Mouse (Mus musculus) heart, embryonic 15.5 days (tissue): ENCODE measurements around the gene Ccnd3. TPM values are rescaled to one million over a fixed set of nuclear protein-coding genes. Genes with fewer than 3 reads are reported as not detected.

Experiments
- ATAC-seq: fragments of 200-750 bp; cut with Nextera tagmentation; replicated peaks from 2 replicates; pipeline ENCODE4 v1.8.0; 2017; ENCODE audit warnings: low read depth, moderate TSS enrichment; ENCODE audit not compliant: insufficient number of reproducible peaks, insufficient read depth, low FRiP score
- H3K27ac ChIP-seq: fragments of 300-500 bp; sonication (generic); 2 replicates; pipeline ENCODE4 v1.5.1; 2015; ENCODE audit warnings: mild to moderate bottlenecking, inconsistent platforms
- H3K27me3 ChIP-seq: fragments of 300-500 bp; sonication (generic); 2 replicates; pipeline ENCODE4 v1.6.1; 2015; ENCODE audit warnings: inconsistent platforms
- H3K36me3 ChIP-seq: fragments of 300-500 bp; sonication (generic); 2 replicates; pipeline ENCODE4 v1.6.1; 2015; ENCODE audit warnings: mild to moderate bottlenecking, inconsistent platforms
- H3K4me1 ChIP-seq: fragments of 300-500 bp; sonication (generic); replicated peaks from 2 replicates; pipeline ENCODE4 v1.6.1; 2015; ENCODE audit warnings: inconsistent platforms
- H3K4me2 ChIP-seq: fragments of 300-500 bp; sonication (generic); 2 replicates; pipeline ENCODE4 v1.6.1; 2015; ENCODE audit warnings: inconsistent platforms, mild to moderate bottlenecking, moderate library complexity
- H3K4me3 ChIP-seq: fragments of 300-500 bp; sonication (generic); 2 replicates; pipeline ENCODE4 v1.5.1; 2015; ENCODE audit warnings: mild to moderate bottlenecking, inconsistent platforms
- H3K9ac ChIP-seq: fragments of 300-500 bp; sonication (generic); 2 replicates; pipeline ENCODE4 v1.6.1; 2015; ENCODE audit warnings: mild to moderate bottlenecking, inconsistent platforms
- H3K9me3 ChIP-seq: fragments of 300-500 bp; sonication (generic); replicated peaks from 2 replicates; pipeline ENCODE4 v1.6.1; 2016; ENCODE audit warnings: inconsistent platforms
- WGBS: fragments of 180-500 bp; shearing (Covaris S2); methylation state at CpG from one replicate; pipeline ENCODE4 v1.1.7; 2015; ENCODE audit warnings: mixed read lengths; 5-methylcytosine and 5-hydroxymethylcytosine counted together
- polyA plus RNA-seq: library from polyadenylated mRNA; unstranded; fragments of >200 nt; fragmentation: Nextera tagmentation; extraction: Ambion mirVana; gene quantifications from 2 replicates; pipeline ENCODE4 v1.2.1, GENCODE M21; 2015

The Ccnd3 gene
- polyA plus RNA-seq, 1 experiment from 2014 or later, result 369 TPM

- Histone ChIP-seq H3K4me2 (no peak overlapping the region), H3K36me3 (peaks cover 13% of the 10 kb centered on the region), H3K27me3 (no peaks in the 10 kb centered on the region), H3K4me1 (peaks cover 46% of the 10 kb centered on the region), H3K27ac (no peak overlapping the region), H3K9me3 (no peaks in the 10 kb centered on the region), H3K9ac (no peak overlapping the region), H3K4me3 (no peak overlapping the region)
- no peak for ATAC-seq
Measured at GRCm38 (mm10) chr17:47503689-47504088, 1.2 kb upstream of the Ccnd3 start.

DNA sequence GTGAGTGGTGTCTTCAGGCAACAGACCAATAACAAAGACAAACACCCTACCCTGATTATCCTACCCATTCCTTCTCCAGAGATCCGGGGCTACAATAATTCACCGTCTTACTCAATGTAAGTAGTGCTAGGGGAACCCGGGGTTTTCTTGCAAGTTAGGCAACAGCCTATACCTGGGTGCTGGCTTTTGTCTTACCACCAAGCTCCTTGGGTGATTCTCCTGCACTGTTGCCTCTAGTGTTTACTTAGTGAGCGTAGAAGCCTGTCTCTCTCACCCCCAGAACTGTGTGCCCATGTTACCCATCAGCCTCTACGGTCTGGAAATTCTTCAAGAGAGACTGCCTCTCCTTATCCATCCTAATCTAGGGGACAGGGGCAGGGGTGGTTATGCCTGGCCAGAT, 623 bp upstream of the Ccnd3 start:
- Histone ChIP-seq H3K9me3 (no peaks in the 10 kb centered on the region), H3K4me2 (peak overlapping the region; percentile 82), H3K4me3 (peak overlapping the region; percentile 55), H3K36me3 (peaks cover 8% of the 10 kb centered on the region; the same call in 1 of the 2 replicates), H3K27me3 (no peaks in the 10 kb centered on the region), H3K9ac (0 out of 2 replicates have a peak overlapping the region, but pooled peaks have one; percentile 64), H3K4me1 (peaks cover 49% of the 10 kb centered on the region), H3K27ac (peak overlapping the region; percentile 74; the same call in 1 of the 2 replicates)
- ATAC-seq, result no peak
- WGBS, result 62% methylated on average over 5 of the region's 5 CpGs

DNA sequence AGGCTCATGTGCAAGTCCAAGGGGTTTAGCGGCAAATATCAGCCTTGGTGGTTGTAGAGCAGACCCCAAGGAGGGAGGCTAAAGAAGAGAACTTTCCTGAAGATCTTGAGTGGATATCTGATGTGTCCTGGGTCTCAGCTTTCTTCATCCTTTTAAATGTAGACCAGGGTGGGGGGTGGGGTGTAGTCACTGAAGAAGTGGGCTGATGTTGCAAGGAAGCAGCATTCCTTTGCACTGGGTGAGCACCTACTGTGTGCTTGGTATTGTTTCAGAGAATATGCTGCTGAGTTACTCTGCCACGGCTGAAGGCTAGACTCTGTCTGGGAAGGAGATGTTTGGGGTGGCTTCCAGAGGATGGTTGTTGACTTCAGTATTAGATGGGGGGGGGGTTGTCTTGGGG, 715 bp downstream of the Ccnd3 start:
- Histone ChIP-seq H3K4me3 (peak overlapping the region; percentile 55), H3K4me2 (peak overlapping the region; percentile 82), H3K9me3 (no peaks in the 10 kb centered on the region), H3K9ac (peak overlapping the region; percentile 64; the same call in 1 of the 2 replicates), H3K4me1 (peaks cover 53% of the 10 kb centered on the region), H3K27me3 (no peaks in the 10 kb centered on the region), H3K36me3 (no peaks in the 10 kb centered on the region; the same call in 1 of the 2 replicates), H3K27ac (peak overlapping the region; percentile 74)
- ATAC-seq, result no peak
- 60% methylated on average over 2 of the region's 2 CpGs for WGBS

GRCm38 (mm10) chr17:47506042-47506441, 1.2 kb downstream of the Ccnd3 start:
- no peaks in the 10 kb centered on the region for H3K36me3 ChIP-seq
- peak overlapping the region; percentile 82 for H3K4me2 ChIP-seq
- H3K4me1 ChIP-seq, result peaks cover 52% of the 10 kb centered on the region
- H3K9ac ChIP-seq, result no peak overlapping the region; the same call in 1 of the 2 replicates
- H3K27me3 ChIP-seq, result no peaks in the 10 kb centered on the region
- no peaks in the 10 kb centered on the region for H3K9me3 ChIP-seq
- no peak for ATAC-seq
- H3K27ac ChIP-seq, result no peak overlapping the region; the same call in 1 of the 2 replicates
- 86% methylated on average over 1 of the region's 1 CpGs for WGBS
- H3K4me3 ChIP-seq, result peak overlapping the region; percentile 55; the same call in 1 of the 2 replicates

GRCm38 (mm10) chr17:47506697-47507096, 1.8 kb downstream of the Ccnd3 start:
- Histone ChIP-seq H3K27ac (no peak overlapping the region), H3K4me1 (peaks cover 51% of the 10 kb centered on the region), H3K9ac (no peak overlapping the region), H3K4me2 (no peak overlapping the region), H3K9me3 (no peaks in the 10 kb centered on the region), H3K36me3 (no peaks in the 10 kb centered on the region), H3K27me3 (no peaks in the 10 kb centered on the region), H3K4me3 (no peak overlapping the region)
- WGBS, result 83% methylated on average over 4 of the region's 4 CpGs
- no peak for ATAC-seq

- no peak overlapping the region for H3K9ac ChIP-seq
- H3K27ac ChIP-seq, result peak overlapping the region; percentile 93
- H3K27me3 ChIP-seq, result no peaks in the 10 kb centered on the region
- peaks cover 57% of the 10 kb centered on the region for H3K4me1 ChIP-seq
- H3K36me3 ChIP-seq, result no peaks in the 10 kb centered on the region
- H3K4me2 ChIP-seq, result peak overlapping the region; percentile 62
- ATAC-seq, result no peak
- WGBS, result 72% methylated on average over 2 of the region's 2 CpGs
- no peaks in the 10 kb centered on the region for H3K9me3 ChIP-seq
- peak overlapping the region; percentile 38; the same call in 1 of the 2 replicates for H3K4me3 ChIP-seq
Measured at GRCm38 (mm10) chr17:47507523-47507922, 2.7 kb downstream of the Ccnd3 start.

DNA sequence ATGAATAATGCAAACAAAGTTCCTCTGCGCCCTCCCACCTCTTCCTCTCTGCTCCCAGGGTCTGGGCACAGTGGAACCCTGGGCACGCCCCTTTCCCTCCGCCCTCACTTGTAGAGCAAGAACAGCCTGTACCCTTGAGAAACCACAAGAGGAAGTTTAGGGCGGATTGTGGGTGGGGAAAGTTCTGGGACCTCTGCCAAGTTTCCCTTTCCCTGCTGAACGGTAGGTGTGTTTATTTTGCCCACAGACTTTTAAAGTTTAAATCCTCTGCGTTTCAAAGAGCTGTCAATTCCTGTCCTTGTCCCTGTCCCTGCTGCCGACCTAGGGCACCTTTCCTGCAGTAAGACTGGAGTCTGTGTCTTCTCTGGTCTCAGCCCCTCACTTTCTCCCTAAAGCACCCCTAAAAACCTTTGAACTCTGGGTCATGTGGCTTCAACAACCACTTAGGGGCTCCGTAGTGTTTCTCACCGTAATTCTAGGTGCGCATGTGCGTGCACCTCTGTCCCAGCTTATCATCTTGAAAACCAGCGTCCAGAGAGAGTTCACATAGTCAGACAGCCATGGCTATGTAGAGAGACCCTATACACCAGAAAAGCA, 3.3 kb downstream of the Ccnd3 start:
- peak overlapping the region; percentile 46 for H3K9ac ChIP-seq
- H3K4me2 ChIP-seq, result peak overlapping the region; percentile 62
- no peaks in the 10 kb centered on the region for H3K9me3 ChIP-seq
- H3K27me3 ChIP-seq, result no peaks in the 10 kb centered on the region
- H3K36me3 ChIP-seq, result no peaks in the 10 kb centered on the region
- peak; percentile 75 for ATAC-seq
- peak overlapping the region; percentile 93 for H3K27ac ChIP-seq
- H3K4me3 ChIP-seq, result peak overlapping the region; percentile 38
- peaks cover 59% of the 10 kb centered on the region for H3K4me1 ChIP-seq
- 7% methylated on average over 12 of the region's 12 CpGs for WGBS

DNA sequence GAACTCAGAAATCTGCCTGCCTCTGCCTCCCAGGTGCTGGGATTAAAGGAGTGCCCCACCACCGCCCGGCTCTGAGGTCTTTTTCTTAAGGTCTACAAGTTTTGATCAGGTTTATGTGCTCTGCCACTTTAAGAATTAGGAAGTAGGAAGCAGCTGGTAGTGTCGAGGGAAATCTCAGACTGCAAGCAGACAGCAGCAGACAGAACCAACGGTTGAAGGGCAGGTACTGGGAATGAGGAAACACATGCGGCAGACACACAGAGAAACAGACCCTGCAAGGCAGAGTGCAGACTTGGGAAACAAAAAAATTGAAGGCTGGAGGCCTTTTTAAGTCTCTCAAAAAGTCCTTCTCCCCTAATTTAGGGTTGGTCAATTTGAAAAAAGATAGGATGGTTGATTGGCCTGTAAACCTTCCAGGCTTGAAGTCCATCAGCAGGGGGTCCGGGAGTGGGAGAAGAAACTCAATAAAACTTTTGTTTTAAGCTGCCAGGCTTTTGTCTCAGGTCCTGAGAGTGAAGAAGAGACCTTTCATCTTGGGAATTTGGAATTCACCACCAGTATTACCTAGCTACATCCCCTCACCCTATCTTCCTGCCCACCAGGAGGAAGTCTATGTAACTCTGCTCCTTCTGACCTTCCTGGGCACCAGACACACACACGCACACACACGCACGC, 4.3 kb downstream of the Ccnd3 start:
- no peak overlapping the region for H3K4me2 ChIP-seq
- H3K36me3 ChIP-seq, result no peaks in the 10 kb centered on the region
- no peak overlapping the region for H3K4me3 ChIP-seq
- no peaks in the 10 kb centered on the region for H3K27me3 ChIP-seq
- H3K4me1 ChIP-seq, result peaks cover 66% of the 10 kb centered on the region
- H3K9ac ChIP-seq, result no peak overlapping the region
- ATAC-seq, result no peak
- H3K27ac ChIP-seq, result peak overlapping the region; percentile 93
- H3K9me3 ChIP-seq, result no peaks in the 10 kb centered on the region
- 51% methylated on average over 9 of the region's 9 CpGs for WGBS

DNA sequence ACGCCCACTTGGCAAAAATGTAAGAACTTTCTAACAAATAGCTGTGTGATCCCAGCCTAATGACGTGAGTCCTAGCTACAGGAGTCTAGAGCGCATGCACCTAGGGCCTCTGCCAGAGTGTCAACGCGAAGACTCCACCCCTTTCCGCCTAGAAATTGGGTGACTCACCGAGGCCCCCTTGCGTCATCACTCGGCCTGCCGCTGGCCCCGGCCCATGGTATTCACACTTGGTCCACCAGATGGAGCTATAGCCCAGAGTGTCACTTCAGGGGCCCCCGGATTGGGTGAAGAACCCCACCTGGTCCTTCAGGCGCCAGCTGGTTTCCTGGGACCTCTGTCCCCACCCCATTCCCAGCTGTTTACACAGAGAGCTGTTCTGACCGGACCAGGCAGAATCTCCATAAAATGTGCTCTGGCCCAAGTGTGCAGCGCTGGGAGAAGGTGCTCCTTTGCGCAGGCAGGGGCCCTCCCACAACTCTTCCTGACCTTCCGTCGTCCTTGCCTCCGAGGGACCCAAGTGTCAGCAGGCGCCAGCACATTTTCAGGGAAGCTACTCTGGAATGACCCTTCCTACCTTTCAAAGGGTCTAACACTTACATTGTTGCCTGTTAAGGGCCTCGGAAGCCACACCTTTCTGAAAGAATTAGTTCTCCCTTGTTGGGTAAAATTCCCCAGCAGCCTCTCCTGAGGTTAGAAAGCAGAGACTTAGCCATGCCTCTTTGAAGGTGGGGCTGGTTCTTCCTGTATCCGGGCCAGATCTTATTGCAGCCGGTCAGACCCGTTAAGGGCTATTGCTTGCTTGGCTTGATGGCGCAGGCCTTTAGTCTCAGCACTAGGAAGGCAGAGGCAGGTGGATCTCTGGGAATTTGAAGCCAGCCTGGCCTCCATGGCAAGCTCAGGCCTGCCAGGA, 6.5 kb downstream of the Ccnd3 start:
- ATAC-seq, result peak; percentile 88
- H3K4me2 ChIP-seq, result peak overlapping the region; percentile 60
- H3K4me3 ChIP-seq, result peak overlapping the region; percentile 36
- no peaks in the 10 kb centered on the region for H3K36me3 ChIP-seq
- no peaks in the 10 kb centered on the region for H3K27me3 ChIP-seq
- peak overlapping the region; percentile 90 for H3K27ac ChIP-seq
- H3K4me1 ChIP-seq, result peaks cover 49% of the 10 kb centered on the region
- no peaks in the 10 kb centered on the region for H3K9me3 ChIP-seq
- H3K9ac ChIP-seq, result peak overlapping the region; percentile 54
- WGBS, result 8% methylated on average over 25 of the region's 25 CpGs

DNA sequence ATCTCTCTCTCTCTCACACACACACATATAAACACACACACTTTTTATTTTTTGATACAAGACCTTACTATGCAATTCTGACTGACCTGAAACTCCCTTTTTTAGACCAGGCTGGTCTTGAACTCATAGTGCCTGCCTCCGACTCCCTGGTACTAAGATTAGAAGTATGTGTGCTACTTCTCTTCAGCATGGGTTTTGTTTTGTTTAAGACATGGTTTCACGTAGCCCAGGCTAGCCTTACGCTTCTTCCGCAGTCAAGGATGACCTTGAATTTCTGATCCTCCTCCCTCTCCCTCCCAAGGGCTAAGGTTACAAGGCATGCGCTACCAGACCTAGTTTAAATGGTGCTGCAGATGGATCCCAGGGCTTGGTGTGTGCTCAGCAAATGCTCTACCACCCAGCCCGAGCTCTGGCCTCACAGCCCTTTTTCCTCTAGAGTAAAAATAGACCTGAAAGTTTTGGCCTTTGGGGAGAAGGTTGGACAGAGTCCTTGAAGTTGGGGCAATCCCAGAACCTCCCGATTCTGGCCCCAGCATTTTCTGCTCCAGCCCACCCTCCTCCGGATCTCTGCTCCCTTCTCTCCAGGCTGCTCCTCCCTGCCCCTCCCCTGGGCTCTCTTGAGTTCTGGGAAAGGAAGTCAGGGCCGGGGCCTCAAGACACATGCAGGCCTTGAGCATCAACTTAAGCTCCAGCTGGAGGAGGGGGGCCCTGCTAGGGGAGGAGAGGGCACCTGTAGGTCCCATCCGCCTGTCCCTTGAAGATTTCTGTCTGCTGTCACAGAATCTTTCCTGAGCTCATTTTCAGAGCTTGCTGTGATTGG, 8.3 kb downstream of the Ccnd3 start:
- Histone ChIP-seq H3K27me3 (no peaks in the 10 kb centered on the region), H3K4me1 (peaks cover 48% of the 10 kb centered on the region), H3K9ac (0 out of 2 replicates have a peak overlapping the region, but pooled peaks have one; percentile 11), H3K36me3 (no peaks in the 10 kb centered on the region), H3K4me3 (no peak overlapping the region), H3K9me3 (no peaks in the 10 kb centered on the region), H3K27ac (peak overlapping the region; percentile 73), H3K4me2 (no peak overlapping the region)
- ATAC-seq, result no peak
- WGBS, result 55% methylated on average over 10 of the region's 10 CpGs
